Mouse (Mus musculus) ES-E14 (cell line): Measurements from ENCODE around the gene Pnrc1.

ENCODE experiments used
- CHD2 ChIP-seq: IDR thresholded peaks from 2 replicates; pipeline ENCODE4 v1.6.1; 2014; ENCODE audit warnings: mild to moderate bottlenecking, low read depth, low read length, inconsistent platforms
- HCFC1 ChIP-seq: IDR thresholded peaks from 2 replicates; pipeline ENCODE4 v1.6.1; 2012; ENCODE audit warnings: low read length, inconsistent platforms, borderline replicate concordance; ENCODE audit not compliant: insufficient read depth
- ZNF384 ChIP-seq: IDR thresholded peaks from 2 replicates; pipeline ENCODE4 v1.6.1; 2012; ENCODE audit warnings: low read depth, low read length, inconsistent platforms

DNA sequence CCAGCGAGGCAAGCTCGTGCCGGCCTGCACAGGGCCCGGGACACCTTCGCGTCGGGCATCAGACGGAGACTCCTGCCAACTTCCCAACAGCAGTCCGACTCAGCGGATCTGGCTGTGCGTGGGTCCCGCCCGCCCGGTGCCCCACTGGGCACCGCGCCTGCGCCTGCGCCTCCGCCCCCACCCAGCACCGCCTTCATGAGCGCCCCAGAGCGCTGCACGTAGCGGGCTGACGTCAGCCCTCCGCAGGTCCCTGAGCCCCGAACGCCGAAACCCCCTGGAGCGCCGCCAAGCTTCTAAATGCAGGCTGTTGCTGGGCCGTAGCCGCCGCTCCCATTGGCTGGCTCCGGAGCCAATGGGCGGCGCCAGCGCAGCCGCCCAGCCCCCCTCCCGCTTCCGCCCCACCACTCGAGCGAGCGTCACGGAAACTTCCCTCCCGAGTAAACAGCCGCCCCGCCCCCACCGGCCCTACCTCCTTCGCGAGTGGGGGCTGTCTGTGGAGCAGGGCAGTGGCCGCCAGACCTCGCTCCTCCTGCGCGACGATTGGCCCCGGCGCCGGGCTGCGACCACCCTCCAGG, 42.4 kb downstream of the Pnrc1 start:
- TF ChIP-seq ZNF384 (no peak), CHD2 (no peak), HCFC1 (peak; percentile 46; the same call in 1 of the 2 replicates)
